Mouse (Mus musculus) activated CD4-positive, CD25-positive, alpha-beta regulatory T cell, adult 4 months (primary cell): ENCODE measurements around the gene Scgb2b26. TPM values are rescaled to one million over a fixed set of nuclear protein-coding genes. Genes with fewer than 3 reads are reported as not detected.
"Not testable (repeated sequence)": the region's sequence is repeated elsewhere in the genome, so short reads cannot be mapped to it uniquely, and the experiment has no call there.

Experiments used
- ATAC-seq: one replicate; pipeline ENCODE4 v1.8.0; 2017
- polyA plus RNA-seq, 2 experiments: library from polyadenylated mRNA; unstranded; fragments of 100-300 nt; shearing (Covaris generic); gene quantifications; one replicate each; pipeline ENCODE4 v1.2.1; 2017

Scgb2b26 gene
- not detected for polyA plus RNA-seq

DNA sequence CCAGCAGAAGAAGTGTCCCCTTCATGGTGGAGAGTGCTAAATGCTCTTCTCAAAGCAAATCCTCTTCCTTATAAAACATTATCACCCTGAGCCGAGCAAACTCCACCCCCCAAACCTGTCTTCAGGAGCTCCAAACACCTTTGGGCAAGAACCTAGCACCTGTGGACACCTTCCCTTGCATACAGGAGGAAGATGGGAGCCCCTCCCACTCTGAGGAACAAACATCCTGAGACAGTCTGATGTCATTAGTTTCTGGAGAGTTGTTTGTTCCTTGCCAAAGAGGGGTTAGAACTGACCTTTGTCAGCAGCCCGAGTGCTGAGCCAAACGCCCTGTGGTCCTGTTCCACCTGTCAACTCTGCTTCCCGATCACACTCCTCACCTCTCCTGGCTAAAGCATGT, at the start of gene Scgb2b26:
Gene Scgb2b26 (minus strand): TSS at position 101 of the 400 bp plus-strand sequence.
- ATAC-seq, result no peak

DNA sequence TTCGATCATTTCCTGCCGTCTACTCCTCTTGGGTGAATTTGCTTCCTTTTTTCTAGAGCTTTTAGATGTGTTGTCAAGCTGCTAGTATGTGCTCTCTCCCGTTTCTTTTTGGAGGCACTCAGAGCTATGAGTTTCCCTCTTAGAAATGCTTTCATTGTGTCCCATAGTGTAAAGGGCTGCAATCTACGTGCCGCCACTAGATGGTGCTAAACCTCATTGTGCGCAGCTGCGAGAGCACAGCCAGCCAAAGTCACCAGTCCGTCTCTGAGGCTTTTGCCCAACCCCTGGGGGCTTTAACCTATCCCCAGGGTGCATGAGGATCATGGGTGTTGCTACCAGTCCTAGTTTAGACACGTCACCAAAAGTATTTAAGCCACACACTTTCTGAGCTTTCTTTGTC, 37.4 kb upstream of the Scgb2b26 start:
- ATAC-seq, result not testable (repeated sequence)

DNA sequence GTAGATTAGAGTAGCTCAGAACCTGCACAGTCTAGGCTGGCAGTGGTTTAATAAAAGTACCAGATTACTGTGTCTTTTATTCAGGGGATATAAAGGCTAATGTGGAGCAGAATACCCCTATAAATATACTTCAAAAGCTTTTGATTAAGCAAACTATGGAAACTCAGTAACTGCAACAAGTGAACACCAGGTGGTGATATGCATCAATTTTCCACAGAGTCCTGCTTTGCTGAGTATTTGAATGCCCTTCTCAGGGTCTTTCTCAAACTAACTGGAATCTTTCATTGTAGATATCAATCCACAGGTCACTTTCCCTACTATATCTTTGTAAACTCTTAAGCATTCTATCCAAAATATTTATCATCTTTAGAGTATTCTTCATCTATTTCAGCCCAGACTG, 41.9 kb downstream of the Scgb2b26 start:
- no peak for ATAC-seq

DNA sequence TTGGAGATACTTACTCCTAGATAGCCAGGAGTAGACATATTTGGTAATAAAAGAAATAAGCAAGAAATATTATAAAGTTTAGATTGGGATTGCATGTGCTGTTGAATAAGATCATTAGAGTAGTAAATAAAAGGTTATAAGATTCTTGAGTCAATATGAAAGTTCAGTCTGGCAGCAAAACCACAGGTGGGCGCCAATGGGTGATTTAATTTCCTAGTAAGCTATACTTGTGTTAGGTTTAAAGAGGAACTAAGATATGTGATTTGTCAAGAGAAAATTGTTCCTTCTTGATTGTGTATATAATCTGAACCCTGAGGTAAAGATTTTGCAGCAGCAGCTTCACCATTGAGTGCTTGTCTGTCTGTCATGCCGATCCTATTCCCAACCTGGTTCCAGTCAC, 44.0 kb downstream of the Scgb2b26 start:
- no peak for ATAC-seq

DNA sequence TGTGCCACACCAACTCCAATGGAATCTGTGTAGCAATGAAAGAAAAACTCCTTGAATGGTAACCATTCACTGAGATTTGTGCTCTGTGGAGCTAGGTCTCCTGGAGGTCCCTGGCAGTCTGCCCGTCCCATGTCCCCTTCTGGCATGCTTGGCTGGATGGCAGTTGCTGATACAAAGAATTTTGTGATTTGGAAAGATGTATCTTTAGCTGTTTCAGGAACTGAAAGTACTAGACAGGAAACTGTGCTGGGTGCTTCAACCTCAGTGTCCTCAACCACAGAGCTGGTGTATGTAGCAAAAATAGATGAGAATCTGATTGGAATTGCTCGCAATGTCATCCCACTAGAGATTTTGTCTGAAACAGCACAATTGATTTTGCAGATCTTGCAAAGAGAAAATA, 44.8 kb downstream of the Scgb2b26 start:
- no peak for ATAC-seq

Other genes starting within 250 kb of the Scgb2b26 start
- not detected for gene Scgb2b24, start 205.7 kb downstream of the Scgb2b26 start, polyA plus RNA-seq
- not detected for gene Scgb1b24, start 201.2 kb downstream of the Scgb2b26 start, polyA plus RNA-seq
- gene Scgb2b27, start 68.9 kb upstream of the Scgb2b26 start, polyA plus RNA-seq, result not detected
- not detected for gene Scgb1b27, start 76.4 kb upstream of the Scgb2b26 start, polyA plus RNA-seq
- not detected for gene Scgb1b30, start 150.4 kb upstream of the Scgb2b26 start, polyA plus RNA-seq
- gene Wtip, start 188.2 kb upstream of the Scgb2b26 start, polyA plus RNA-seq, result not detected
- gene Uba2, start 224.6 kb upstream of the Scgb2b26 start, polyA plus RNA-seq, result 10 to 100 TPM; 93.3 to 94.9 TPM